Mouse (Mus musculus): Measurements from ENCODE around the gene Lamb2. TPM values are rescaled to one million over a fixed set of nuclear protein-coding genes. Genes with fewer than 3 reads are reported as not detected.

Gene Lamb2
- polyA plus RNA-seq, 1 experiment from 2014 or later: 11.3 TPM

DNA sequence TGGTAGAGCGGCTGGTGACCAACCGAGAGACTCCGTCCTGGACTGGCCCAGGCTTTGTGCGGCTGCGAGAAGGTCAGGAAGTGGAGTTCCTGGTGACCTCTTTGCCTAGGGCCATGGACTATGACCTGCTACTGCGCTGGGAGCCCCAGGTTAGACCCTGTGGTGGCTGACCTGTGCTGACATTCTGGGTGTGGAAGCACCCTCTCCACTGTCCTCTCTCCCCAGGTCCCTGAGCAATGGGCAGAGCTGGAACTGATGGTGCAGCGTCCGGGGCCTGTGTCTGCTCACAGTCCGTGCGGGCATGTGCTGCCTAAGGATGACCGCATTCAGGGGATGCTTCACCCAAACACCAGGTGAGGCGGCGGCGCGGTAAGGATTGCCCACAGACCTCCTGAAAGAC, 4.5 kb downstream of the Lamb2 start:
- no peak overlapping the region for H3K4me2 ChIP-seq (replicated peaks; ENCODE audit: low read depth, low read length)
- no peak overlapping the region for H3K4me3 ChIP-seq (ENCODE audit: low read depth, low read length)
- no peak overlapping the region for H3K9ac ChIP-seq (ENCODE audit: low read depth, low read length)
- peaks cover 3% of the 10 kb centered on the region; the same call in 1 of the 2 replicates for H3K4me1 ChIP-seq (replicated peaks; ENCODE audit: control insufficient read depth, insufficient read depth, low read length)
- H3K9me3 ChIP-seq (ENCODE audit: control insufficient read depth, low read length): no peaks in the 10 kb centered on the region
- ATAC-seq (ENCODE audit: low FRiP score) (no peak), DNase-seq (ENCODE audit: low spot score) (no peak)
- H3K36me3 ChIP-seq (ENCODE audit: control insufficient read depth, insufficient read depth, low read length): no peaks in the 10 kb centered on the region
- 95% methylated on average over 15 of the region's 15 CpGs for WGBS
- H3K27me3 ChIP-seq (ENCODE audit: control insufficient read depth, insufficient read depth, low read length): no peaks in the 10 kb centered on the region
- H3K27ac ChIP-seq (ENCODE audit: low read depth, low read length): no peak overlapping the region

DNA sequence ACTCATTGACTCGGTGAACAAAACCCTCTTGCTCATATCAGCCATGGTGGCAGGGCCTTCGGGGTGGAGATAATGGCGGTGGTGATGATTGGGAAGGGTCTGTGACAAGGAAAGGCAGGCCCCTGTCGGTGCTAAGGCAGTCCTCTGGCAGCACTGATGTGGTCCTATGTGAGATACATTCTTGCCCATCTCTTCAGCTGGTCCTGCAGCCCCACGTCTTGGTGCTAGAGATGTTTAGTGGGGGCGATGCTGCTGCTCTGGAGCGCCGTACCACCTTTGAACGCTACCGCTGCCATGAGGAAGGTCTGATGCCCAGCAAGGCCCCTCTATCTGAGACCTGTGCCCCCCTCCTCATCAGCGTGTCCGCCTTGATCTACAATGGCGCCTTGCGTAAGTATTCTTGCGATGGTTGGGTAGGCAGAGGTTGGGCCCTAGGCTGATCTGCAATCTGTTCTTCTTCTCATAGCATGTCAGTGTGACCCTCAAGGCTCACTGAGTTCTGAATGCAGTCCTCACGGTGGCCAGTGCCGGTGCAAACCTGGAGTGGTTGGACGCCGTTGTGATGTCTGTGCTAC, 5.9 kb downstream of the Lamb2 start:
- no peak overlapping the region for H3K9ac ChIP-seq (ENCODE audit: low read depth, low read length)
- ATAC-seq (ENCODE audit: low FRiP score) (no peak), DNase-seq (ENCODE audit: low spot score) (no peak)
- no peaks in the 10 kb centered on the region for H3K9me3 ChIP-seq (ENCODE audit: control insufficient read depth, low read length)
- no peak overlapping the region for H3K4me3 ChIP-seq (ENCODE audit: low read depth, low read length)
- no peaks in the 10 kb centered on the region for H3K36me3 ChIP-seq (ENCODE audit: control insufficient read depth, insufficient read depth, low read length)
- no peak overlapping the region for H3K4me2 ChIP-seq (replicated peaks; ENCODE audit: low read depth, low read length)
- H3K27me3 ChIP-seq (ENCODE audit: control insufficient read depth, insufficient read depth, low read length): no peaks in the 10 kb centered on the region
- no peak overlapping the region for H3K27ac ChIP-seq (ENCODE audit: low read depth, low read length)
- H3K4me1 ChIP-seq (replicated peaks; ENCODE audit: control insufficient read depth, insufficient read depth, low read length): peaks cover 2% of the 10 kb centered on the region; the same call in 1 of the 2 replicates
- WGBS: 93% methylated on average over 19 of the region's 19 CpGs

DNA sequence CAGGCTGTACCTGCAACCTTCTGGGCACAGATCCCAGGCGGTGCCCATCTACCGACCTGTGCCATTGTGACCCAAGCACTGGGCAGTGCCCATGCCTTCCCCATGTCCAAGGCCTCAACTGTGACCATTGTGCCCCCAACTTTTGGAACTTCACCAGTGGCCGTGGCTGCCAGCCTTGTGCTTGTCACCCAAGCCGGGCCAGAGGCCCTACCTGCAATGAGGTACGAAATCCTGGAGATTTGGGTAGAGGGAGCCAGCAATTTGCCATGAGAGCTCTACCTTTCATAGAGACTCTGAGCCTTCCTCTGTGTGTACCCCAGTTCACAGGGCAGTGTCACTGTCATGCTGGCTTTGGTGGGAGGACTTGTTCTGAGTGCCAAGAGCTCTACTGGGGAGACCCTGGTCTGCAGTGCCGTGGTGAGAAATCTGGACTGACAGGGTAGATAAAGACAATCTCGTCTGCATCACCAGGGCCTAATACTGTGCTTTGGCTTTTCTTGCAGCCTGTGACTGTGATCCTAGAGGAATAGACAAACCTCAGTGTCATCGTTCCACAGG, 7.5 kb downstream of the Lamb2 start:
- no peak overlapping the region for H3K27ac ChIP-seq (ENCODE audit: low read depth, low read length)
- H3K4me3 ChIP-seq (ENCODE audit: low read depth, low read length): no peak overlapping the region
- DNase-seq (ENCODE audit: low spot score): no peak
- H3K4me1 ChIP-seq (replicated peaks; ENCODE audit: control insufficient read depth, insufficient read depth, low read length): peaks cover 6% of the 10 kb centered on the region; the same call in 1 of the 2 replicates
- WGBS: 96% methylated on average over 8 of the region's 8 CpGs
- no peak overlapping the region for H3K4me2 ChIP-seq (replicated peaks; ENCODE audit: low read depth, low read length)
- no peak overlapping the region for H3K9ac ChIP-seq (ENCODE audit: low read depth, low read length)
- no peaks in the 10 kb centered on the region for H3K27me3 ChIP-seq (ENCODE audit: control insufficient read depth, insufficient read depth, low read length)
- no peaks in the 10 kb centered on the region for H3K9me3 ChIP-seq (ENCODE audit: control insufficient read depth, low read length)
- no peak for ATAC-seq (ENCODE audit: low FRiP score)
- H3K36me3 ChIP-seq (ENCODE audit: control insufficient read depth, insufficient read depth, low read length): no peaks in the 10 kb centered on the region

DNA sequence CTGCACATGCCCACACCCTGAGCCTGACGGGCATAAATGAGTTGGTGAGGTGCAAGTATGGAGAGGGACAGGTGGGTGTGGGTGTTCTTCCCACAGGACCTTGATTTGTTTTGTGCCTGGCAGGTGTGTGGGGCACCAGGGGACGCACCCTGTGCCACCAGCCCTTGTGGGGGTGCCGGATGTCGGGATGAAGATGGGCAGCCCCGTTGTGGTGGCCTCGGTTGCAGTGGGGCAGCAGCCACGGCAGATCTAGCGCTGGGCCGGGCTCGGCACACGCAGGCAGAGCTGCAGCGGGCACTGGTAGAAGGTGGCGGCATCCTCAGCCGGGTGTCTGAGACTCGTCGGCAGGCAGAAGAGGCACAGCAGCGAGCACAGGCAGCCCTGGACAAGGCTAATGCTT, 8.9 kb downstream of the Lamb2 start:
- Histone ChIP-seq H3K9ac (ENCODE audit: low read depth, low read length) (no peak overlapping the region), H3K27ac (ENCODE audit: low read depth, low read length) (no peak overlapping the region), H3K4me1 (replicated peaks; ENCODE audit: control insufficient read depth, insufficient read depth, low read length) (peaks cover 10% of the 10 kb centered on the region; the same call in 1 of the 2 replicates), H3K27me3 (ENCODE audit: control insufficient read depth, insufficient read depth, low read length) (no peaks in the 10 kb centered on the region), H3K36me3 (ENCODE audit: control insufficient read depth, insufficient read depth, low read length) (peaks cover 6% of the 10 kb centered on the region), H3K9me3 (ENCODE audit: control insufficient read depth, low read length) (no peaks in the 10 kb centered on the region), H3K4me2 (replicated peaks; ENCODE audit: low read depth, low read length) (no peak overlapping the region), H3K4me3 (ENCODE audit: low read depth, low read length) (no peak overlapping the region)
- DNase-seq (ENCODE audit: low spot score): no peak
- WGBS: 97% methylated on average over 17 of the region's 17 CpGs
- ATAC-seq (ENCODE audit: low FRiP score): no peak

GRCm38 (mm10) chr9:108489215-108489614, 9.7 kb downstream of the Lamb2 start:
- Histone ChIP-seq H3K36me3 (ENCODE audit: control insufficient read depth, insufficient read depth, low read length) (peaks cover 9% of the 10 kb centered on the region), H3K9ac (ENCODE audit: low read depth, low read length) (no peak overlapping the region), H3K27ac (ENCODE audit: low read depth, low read length) (no peak overlapping the region), H3K4me2 (replicated peaks; ENCODE audit: low read depth, low read length) (no peak overlapping the region), H3K4me3 (ENCODE audit: low read depth, low read length) (no peak overlapping the region), H3K27me3 (ENCODE audit: control insufficient read depth, insufficient read depth, low read length) (no peaks in the 10 kb centered on the region), H3K9me3 (ENCODE audit: control insufficient read depth, low read length) (no peaks in the 10 kb centered on the region), H3K4me1 (replicated peaks; ENCODE audit: control insufficient read depth, insufficient read depth, low read length) (peaks cover 10% of the 10 kb centered on the region; the same call in 1 of the 2 replicates)
- 96% methylated on average over 20 of the region's 20 CpGs for WGBS
- no peak for DNase-seq (ENCODE audit: low spot score)
- ATAC-seq (ENCODE audit: low FRiP score): no peak

DNA sequence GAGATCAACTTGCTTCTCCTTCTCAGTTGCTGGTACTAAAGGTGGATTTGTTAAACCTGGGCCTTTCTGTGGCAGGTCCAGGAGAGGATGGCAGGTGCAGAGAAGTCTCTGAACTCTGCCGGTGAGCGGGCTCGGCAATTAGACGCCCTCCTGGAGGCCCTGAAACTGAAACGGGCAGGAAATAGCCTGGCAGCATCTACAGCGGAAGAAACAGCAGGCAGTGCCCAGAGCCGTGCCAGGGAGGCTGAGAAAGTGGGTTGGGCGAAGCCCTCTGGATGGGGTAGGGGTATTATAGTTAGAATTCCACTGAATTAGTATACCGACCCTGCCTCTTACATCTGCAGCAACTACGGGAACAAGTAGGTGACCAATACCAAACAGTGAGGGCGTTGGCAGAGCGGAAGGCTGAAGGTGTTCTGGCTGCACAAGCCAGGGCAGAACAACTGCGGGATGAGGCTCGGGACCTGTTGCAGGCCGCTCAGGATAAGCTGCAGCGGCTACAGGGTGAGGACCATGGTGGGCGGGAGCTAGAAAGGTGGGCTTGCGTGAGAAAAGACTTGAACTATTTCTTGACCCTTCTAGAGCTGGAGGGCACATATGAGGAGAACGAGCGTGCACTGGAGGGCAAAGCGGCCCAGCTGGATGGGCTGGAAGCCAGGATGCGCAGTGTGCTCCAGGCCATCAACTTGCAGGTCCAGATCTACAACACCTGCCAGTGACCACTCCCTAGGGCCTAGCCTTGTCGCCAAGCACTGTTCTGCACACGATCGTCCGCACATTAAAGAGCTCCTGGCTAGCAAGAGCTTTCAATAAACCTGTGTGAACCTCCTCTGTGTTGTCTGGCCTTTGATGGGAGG, 10.4 kb downstream of the Lamb2 start:
- Histone ChIP-seq H3K27ac (ENCODE audit: low read depth, low read length) (peak overlapping the region; percentile 87), H3K9me3 (ENCODE audit: control insufficient read depth, low read length) (no peaks in the 10 kb centered on the region), H3K4me3 (ENCODE audit: low read depth, low read length) (peak overlapping the region; percentile 88), H3K36me3 (ENCODE audit: control insufficient read depth, insufficient read depth, low read length) (peaks cover 14% of the 10 kb centered on the region), H3K4me1 (replicated peaks; ENCODE audit: control insufficient read depth, insufficient read depth, low read length) (peaks cover 10% of the 10 kb centered on the region; the same call in 1 of the 2 replicates), H3K4me2 (replicated peaks; ENCODE audit: low read depth, low read length) (peak overlapping the region; percentile 59), H3K9ac (ENCODE audit: low read depth, low read length) (peak overlapping the region; percentile 52; the same call in 1 of the 2 replicates), H3K27me3 (ENCODE audit: control insufficient read depth, insufficient read depth, low read length) (no peaks in the 10 kb centered on the region)
- ATAC-seq (ENCODE audit: low FRiP score): no peak; the same call in 1 of the 2 replicates
- DNase-seq (ENCODE audit: low spot score): no peak
- WGBS: 72% methylated on average over 26 of the region's 26 CpGs

GRCm38 (mm10) chr9:108490559-108491285, 11.2 kb downstream of the Lamb2 start, which contains the start of gene Usp19:
TSS of gene Usp19 (plus strand) at chr9:108490602.
- DNase-seq (ENCODE audit: low spot score) (peak; percentile 97), ATAC-seq (ENCODE audit: low FRiP score) (peak; percentile 93)
- peak within 1 kb of the TSS; percentile 87 for H3K27ac ChIP-seq (ENCODE audit: low read depth, low read length)
- peaks cover 16% of the 10 kb centered on the region for H3K36me3 ChIP-seq (ENCODE audit: control insufficient read depth, insufficient read depth, low read length)
- peak within 1 kb of the TSS; percentile 88 for H3K4me3 ChIP-seq (ENCODE audit: low read depth, low read length)
- peak within 1 kb of the TSS; percentile 59 for H3K4me2 ChIP-seq (replicated peaks; ENCODE audit: low read depth, low read length)
- no peaks in the 10 kb centered on the region for H3K9me3 ChIP-seq (ENCODE audit: control insufficient read depth, low read length)
- under 1% methylated on average over 61 of the region's 69 CpGs for WGBS
- H3K9ac ChIP-seq (ENCODE audit: low read depth, low read length): peak within 1 kb of the TSS; percentile 83
- H3K27me3 ChIP-seq (ENCODE audit: control insufficient read depth, insufficient read depth, low read length): no peaks in the 10 kb centered on the region
- peaks cover 10% of the 10 kb centered on the region; the same call in 1 of the 2 replicates for H3K4me1 ChIP-seq (replicated peaks; ENCODE audit: control insufficient read depth, insufficient read depth, low read length)

GRCm38 (mm10) chr9:108491286-108491580, 11.7 kb downstream of the Lamb2 start:
- Histone ChIP-seq H3K9ac (ENCODE audit: low read depth, low read length) (peak overlapping the region; percentile 83), H3K4me1 (replicated peaks; ENCODE audit: control insufficient read depth, insufficient read depth, low read length) (peaks cover 10% of the 10 kb centered on the region; the same call in 1 of the 2 replicates), H3K27me3 (ENCODE audit: control insufficient read depth, insufficient read depth, low read length) (no peaks in the 10 kb centered on the region), H3K9me3 (ENCODE audit: control insufficient read depth, low read length) (no peaks in the 10 kb centered on the region), H3K36me3 (ENCODE audit: control insufficient read depth, insufficient read depth, low read length) (peaks cover 20% of the 10 kb centered on the region), H3K27ac (ENCODE audit: low read depth, low read length) (peak overlapping the region; percentile 87), H3K4me3 (ENCODE audit: low read depth, low read length) (peak overlapping the region; percentile 88), H3K4me2 (replicated peaks; ENCODE audit: low read depth, low read length) (peak overlapping the region; percentile 59)
- 13% methylated on average over 12 of the region's 12 CpGs for WGBS
- ATAC-seq (ENCODE audit: low FRiP score) (no peak), DNase-seq (ENCODE audit: low spot score) (no peak)

Data from hindbrain, embryonic 11.5 days (tissue).